Comparison of ENCODE assay signal across 8 mouse cellular contexts in genomic region chr5:8840887-8841286, GRCm38 (mm10). TPM values are rescaled to one million over a fixed set of nuclear protein-coding genes. Genes with fewer than 3 reads are reported as not detected.
DNase-seq lines count a peak whose midpoint lies in the region; ATAC-seq and TF ChIP-seq lines count a peak whose summit lies in the region.

No protein-coding gene starts in this region.

- no peak for ATAC-seq in monocyte, adult 5-6 weeks (replicated peaks; ENCODE audit: insufficient number of reproducible peaks, low FRiP score, low TSS enrichment, poor library complexity, severe bottlenecking)
- peak; percentile 73; the same call in 1 of the 2 replicates for ATAC-seq in hindbrain, embryonic 16.5 days
- ATAC-seq in midbrain, postnatal 0 days (ENCODE audit: low FRiP score) = 0 out of 2 replicates have a peak, but pooled peaks have one; percentile 34

- H3K4me3 ChIP-seq in hindbrain, embryonic 16.5 days (ENCODE audit: low read length) = no peak overlapping the region
- H3K4me3 ChIP-seq in limb, embryonic 10.5 days = no peak overlapping the region
- no peak overlapping the region for H3K4me3 ChIP-seq in midbrain, postnatal 0 days (ENCODE audit: low read depth, low read length)

- H3K36me3 ChIP-seq in hindbrain, embryonic 16.5 days (ENCODE audit: control insufficient read depth, insufficient read depth, low read length) = no peaks in the 10 kb centered on the region
- no peaks in the 10 kb centered on the region for H3K36me3 ChIP-seq in limb, embryonic 10.5 days
- no peaks in the 10 kb centered on the region for H3K36me3 ChIP-seq in midbrain, postnatal 0 days (ENCODE audit: insufficient read depth, low read length)

- H3K27ac ChIP-seq in hindbrain, embryonic 16.5 days (ENCODE audit: low read depth, low read length) = no peak overlapping the region
- H3K27ac ChIP-seq in limb, embryonic 10.5 days = no peak overlapping the region
- H3K27ac ChIP-seq in midbrain, postnatal 0 days (ENCODE audit: low read depth, low read length) = no peak overlapping the region

- no peak overlapping the region for H3K4me2 ChIP-seq in hindbrain, embryonic 16.5 days (ENCODE audit: low read length)
- H3K4me2 ChIP-seq in midbrain, postnatal 0 days (ENCODE audit: low read depth, low read length, poor library complexity, severe bottlenecking) = no peak overlapping the region

- 31% methylated on average over 5 of the region's 5 CpGs for WGBS in hindbrain, embryonic 16.5 days
- WGBS in limb, embryonic 10.5 days = 36% methylated on average over 5 of the region's 5 CpGs
- WGBS in midbrain, postnatal 0 days = 38% methylated on average over 5 of the region's 5 CpGs

- no peak overlapping the region for H3K9ac ChIP-seq in hindbrain, embryonic 16.5 days (ENCODE audit: low read depth, low read length)
- no peak overlapping the region for H3K9ac ChIP-seq in midbrain, postnatal 0 days (replicated peaks; ENCODE audit: low read length, poor library complexity, severe bottlenecking)

- no peaks in the 10 kb centered on the region for H3K27me3 ChIP-seq in hindbrain, embryonic 16.5 days (replicated peaks; ENCODE audit: control insufficient read depth, insufficient read depth, low read length)
- no peaks in the 10 kb centered on the region for H3K27me3 ChIP-seq in limb, embryonic 10.5 days (ENCODE audit: low read depth, poor library complexity, severe bottlenecking)
- no peaks in the 10 kb centered on the region for H3K27me3 ChIP-seq in midbrain, postnatal 0 days (ENCODE audit: insufficient read depth, low read length)

- no peaks in the 10 kb centered on the region for H3K4me1 ChIP-seq in hindbrain, embryonic 16.5 days (ENCODE audit: control insufficient read depth, insufficient read depth, low read depth, low read length)
- H3K4me1 ChIP-seq in limb, embryonic 10.5 days = no peaks in the 10 kb centered on the region
- no peaks in the 10 kb centered on the region for H3K4me1 ChIP-seq in midbrain, postnatal 0 days (ENCODE audit: insufficient read depth, low read length)

- TF ChIP-seq CTCF in midbrain, postnatal 0 days (IDR thresholded peaks at IDR 0.05) = peak; percentile 73

- no peaks in the 10 kb centered on the region for H3K9me3 ChIP-seq in hindbrain, embryonic 16.5 days (ENCODE audit: control insufficient read depth, low read length)
- H3K9me3 ChIP-seq in limb, embryonic 10.5 days (replicated peaks) = no peaks in the 10 kb centered on the region
- H3K9me3 ChIP-seq in midbrain, postnatal 0 days (ENCODE audit: low read length) = no peaks in the 10 kb centered on the region

- peak; percentile 16 to 29 for DNase-seq in monocyte, adult 2 months (ENCODE audit: low read depth in 1 of 2, low spot score in 2 of 2)
- DNase-seq in adrenal gland, postnatal 4 days (ENCODE audit: low spot score in 2 of 2) = peak; percentile 27 to 40
- DNase-seq in fibroblast of lung, adult 2 months (ENCODE audit: low read depth) = peak; percentile 25
- peak; percentile 70 for DNase-seq in limb, embryonic 10.5 days (ENCODE audit: low spot score)
- DNase-seq in midbrain, postnatal 0 days (ENCODE audit: low spot score) = peak; percentile 66
- peak; percentile 12 for DNase-seq in testis, postnatal 14 days (ENCODE audit: low spot score)

RNA-seq across cellular contexts. Expression of gene Abcb1b, which starts 42.9 kb away (rescaled TPM):
- total RNA-seq in monocyte, adult 5-6 weeks (2017) = 7.8 to 26.7 TPM (median 14.4 TPM) in 3 replicates
- total RNA-seq in adrenal gland, postnatal 4 days (2021) = 100 to 1,000 TPM; 184 to 198 TPM
- 0.59 and 0.96 TPM in 2 replicates for polyA plus RNA-seq in hindbrain, embryonic 16.5 days (2015; fragmentation: Nextera tagmentation; extraction: Ambion mirVana)
- 0.83 and 1.1 TPM in 2 replicates for polyA plus RNA-seq in limb, embryonic 10.5 days (2016; fragmentation: Nextera tagmentation; extraction: Ambion mirVana)
- 0.44 and 1.3 TPM in 2 replicates for total RNA-seq in midbrain, postnatal 0 days (2014; rRNA removed)
- polyA plus RNA-seq in midbrain, postnatal 0 days (2015; fragmentation: Nextera tagmentation; extraction: Ambion mirVana) = 0.64 and 1.2 TPM in 2 replicates

RNA-seq across cellular contexts. Expression of gene Abcb4, which starts 52.6 kb away (rescaled TPM):
- total RNA-seq in monocyte, adult 5-6 weeks (2017) = 1.2 to 1.3 TPM (median 1.2 TPM) in 3 replicates
- total RNA-seq in adrenal gland, postnatal 4 days (2021) = 10 to 100 TPM in 1 of 2 experiments, 1 to 10 TPM in 1; 7.9 to 17.9 TPM
- 0.66 and 1.0 TPM in 2 replicates for polyA plus RNA-seq in hindbrain, embryonic 16.5 days (2015; fragmentation: Nextera tagmentation; extraction: Ambion mirVana)
- polyA plus RNA-seq in limb, embryonic 10.5 days (2016; fragmentation: Nextera tagmentation; extraction: Ambion mirVana) = 0.19 TPM in 2 replicates
- 0.85 and 1.5 TPM in 2 replicates for total RNA-seq in midbrain, postnatal 0 days (2014; rRNA removed)
- 0.77 and 1.2 TPM in 2 replicates for polyA plus RNA-seq in midbrain, postnatal 0 days (2015; fragmentation: Nextera tagmentation; extraction: Ambion mirVana)

Comparison
In these comparisons a context has a peak if more than half of its experiments do, and no peak if none do; other contexts are left out.
1. DNase-seq: peak in every context shown above with its lines; median percentile 70 in limb, embryonic 10.5 days; 66 in midbrain, postnatal 0 days; 34 in adrenal gland, postnatal 4 days; 25 in fibroblast of lung, adult 2 months; 22 in monocyte, adult 2 months; 12 in testis, postnatal 14 days.